Mouse (Mus musculus) kidney, postnatal 14 days (tissue): ENCODE measurements at regions not wholly inside any gene's neighbourhood (a gene's known extent, or its start where the extent isn't known, plus 50 kb on each side); places are given as distances from the start of the nearest gene placed in this dataset.
A peak's percentile ranks its signal among the peaks of the same experiment; 100 is the strongest.

ENCODE experiments used
- DNase-seq: peaks from one replicate; pipeline ENCODE4 v3.0.0; 2022; ENCODE audit warnings: mixed read lengths

GRCm38 (mm10) chr12:77667875-77668204, 429.9 kb downstream of the Fut8 start:
- peak; percentile 72 for DNase-seq

DNA sequence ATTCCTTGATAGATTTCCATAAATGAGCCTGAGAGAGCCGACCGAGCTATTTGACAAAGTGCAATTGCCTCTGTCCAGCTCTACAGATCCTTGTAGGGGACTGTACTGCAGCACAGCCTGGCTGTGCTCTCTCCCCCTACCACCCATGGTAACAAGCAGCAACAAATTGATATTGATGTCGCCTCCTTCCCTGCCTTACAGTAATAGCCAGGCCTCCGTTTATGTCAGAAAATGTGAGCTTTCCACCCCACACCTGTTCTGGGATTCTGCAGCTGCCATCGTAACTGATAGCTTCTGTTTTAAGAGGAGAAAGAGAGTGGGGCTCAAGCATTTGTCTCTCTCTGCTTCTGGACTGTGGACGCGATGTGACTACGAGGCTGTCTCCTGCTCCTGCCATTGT, 432.6 kb downstream of the Fut8 start:
- no peak for DNase-seq

DNA sequence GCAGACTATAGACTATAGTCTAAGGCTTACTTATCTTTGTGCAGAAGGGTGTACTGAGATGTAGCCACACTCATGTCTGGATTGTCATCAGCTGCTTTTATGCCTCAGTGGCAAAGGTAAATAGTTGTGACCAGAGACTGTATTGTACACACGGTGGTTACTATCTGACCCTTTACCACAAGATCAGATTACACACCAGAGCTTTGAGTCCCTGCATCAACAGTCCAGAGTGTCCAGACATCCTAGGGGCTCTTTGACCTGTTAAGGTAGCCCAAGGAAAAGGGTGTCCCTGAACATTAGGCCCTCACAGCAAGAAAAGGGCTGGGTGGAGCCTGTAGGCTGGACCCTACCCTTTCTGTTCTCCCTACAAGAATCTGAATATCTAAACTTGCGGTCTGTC, 436.4 kb downstream of the Fut8 start:
- no peak for DNase-seq

DNA sequence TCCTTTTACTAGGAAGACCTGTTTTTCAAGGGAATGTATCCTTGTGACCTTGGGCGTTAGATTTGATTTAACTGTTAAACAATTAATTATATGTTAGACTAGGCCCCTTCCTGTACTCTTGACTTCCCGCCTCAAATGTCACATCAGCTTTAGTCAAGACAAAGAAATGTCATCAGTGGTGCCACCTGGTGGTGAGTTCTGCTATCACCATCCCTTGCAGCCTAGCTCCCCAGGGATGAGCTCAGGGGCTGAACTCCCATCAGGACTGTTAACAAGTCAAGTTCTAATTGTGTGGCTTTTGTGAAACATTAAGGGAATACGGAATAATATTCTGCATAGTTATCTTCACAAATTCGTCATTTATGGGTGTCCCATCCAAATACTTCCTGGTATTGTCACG, 436.8 kb downstream of the Fut8 start:
- peak; percentile 34 for DNase-seq

GRCm38 (mm10) chr12:77678040-77678439, 440.1 kb downstream of the Fut8 start:
- DNase-seq = no peak

- DNase-seq = no peak
These were observed 456.2 kb downstream of the Fut8 start for GRCm38 (mm10) chr12:77694101-77694500.

DNA sequence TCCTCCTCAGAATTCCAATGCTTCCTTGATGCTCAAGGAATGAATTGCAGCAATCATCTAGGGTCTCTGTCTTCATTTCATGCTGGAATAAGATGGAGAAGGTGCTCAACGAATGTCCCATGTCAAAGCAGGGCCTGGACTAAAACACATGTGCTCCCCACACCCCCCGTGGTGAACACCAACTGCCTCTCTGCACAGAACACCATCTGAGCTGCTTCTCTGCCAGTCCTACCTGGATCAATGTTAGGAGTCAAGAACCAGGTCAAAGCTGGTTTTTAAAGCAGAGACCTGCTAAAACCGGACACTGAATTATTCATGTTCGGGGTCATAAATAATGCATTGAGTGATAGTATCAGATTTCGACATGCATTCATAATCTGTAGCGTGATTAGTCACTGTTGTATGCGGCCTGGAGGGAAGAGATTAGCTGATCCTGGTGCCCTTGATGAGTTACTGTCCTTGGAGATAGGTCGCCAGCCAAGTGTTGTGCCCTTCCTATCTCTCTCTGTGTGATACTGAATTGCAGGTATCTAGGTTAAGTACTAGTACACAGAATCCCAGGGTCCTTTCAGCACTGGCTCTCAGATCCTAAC, 458.2 kb downstream of the Fut8 start:
- no peak for DNase-seq

DNA sequence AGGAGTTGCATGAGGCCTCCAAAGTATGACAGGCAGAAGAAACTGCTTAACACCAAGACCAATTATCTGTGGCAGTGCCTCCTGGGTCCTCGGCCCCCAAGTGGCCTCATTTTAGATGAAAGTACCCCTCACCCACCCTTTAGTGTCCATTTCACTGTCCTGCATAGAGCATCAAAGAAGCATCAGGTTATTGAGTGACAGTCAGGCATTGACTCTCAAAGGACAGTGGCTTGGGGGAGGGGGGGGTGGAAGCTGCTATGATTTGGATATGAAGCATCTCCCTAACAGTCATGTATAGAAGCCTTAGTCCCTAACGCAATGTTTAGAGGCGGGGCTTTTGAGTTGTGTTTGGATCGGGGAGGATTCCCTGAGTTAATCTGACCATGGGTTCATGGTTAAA, 458.7 kb downstream of the Fut8 start:
- DNase-seq = no peak

- no peak for DNase-seq
These were observed 460.2 kb downstream of the Fut8 start for GRCm38 (mm10) chr12:77698088-77698487.

DNA sequence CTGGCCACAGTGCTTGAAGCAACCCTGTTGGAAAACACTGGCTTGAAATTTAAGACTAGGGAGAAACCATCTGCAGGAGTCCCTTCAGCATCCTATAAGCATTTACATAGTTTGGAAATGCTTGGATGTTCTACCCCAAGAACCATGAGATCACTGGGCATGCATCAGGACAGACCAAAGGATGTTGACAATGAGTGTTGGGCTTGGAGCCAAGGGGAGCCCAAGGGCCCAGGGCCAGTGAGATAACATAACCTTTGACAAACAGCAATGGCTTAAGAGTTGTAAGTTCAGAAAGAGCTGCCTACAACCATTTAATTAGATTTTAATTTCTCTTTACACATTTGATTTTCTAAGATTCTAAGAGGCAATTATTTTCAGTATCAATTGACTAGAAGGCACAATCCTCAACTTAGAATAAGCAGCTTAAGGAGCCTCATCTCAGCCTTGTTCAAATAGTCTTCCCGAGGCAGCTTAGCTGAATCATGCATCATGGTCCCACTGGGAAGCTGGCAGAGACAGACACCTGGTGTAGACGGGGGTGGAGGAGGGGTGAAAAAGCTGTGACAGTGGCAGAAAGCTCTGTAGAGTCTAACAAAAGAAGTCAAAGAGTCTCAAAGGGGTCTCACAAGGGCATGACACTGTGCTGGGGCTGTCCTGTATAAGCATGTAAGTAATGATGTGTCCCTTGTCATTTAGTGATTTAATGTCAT, 462.1 kb downstream of the Fut8 start:
- no peak for DNase-seq

GRCm38 (mm10) chr12:77715506-77715905, 477.6 kb downstream of the Fut8 start:
- DNase-seq = no peak

DNA sequence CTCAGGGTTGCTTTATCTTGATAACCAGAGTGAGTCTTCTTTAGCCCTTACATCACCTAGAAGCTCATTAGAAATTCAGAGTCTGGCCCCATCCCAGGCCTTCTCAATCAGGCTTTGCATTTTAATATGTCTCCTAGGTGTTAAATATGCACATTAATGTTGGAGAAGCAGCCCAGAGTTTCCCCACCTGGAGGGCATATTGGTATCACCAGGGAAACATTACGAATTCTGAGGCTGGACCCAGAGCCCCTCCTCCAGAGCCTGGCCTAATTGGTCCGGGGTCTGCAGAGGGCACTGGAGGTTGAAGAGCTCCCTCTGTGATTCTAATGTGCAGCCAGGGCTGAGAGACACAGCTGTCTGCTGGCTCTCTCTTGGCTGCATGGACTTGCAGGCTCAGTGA, 478.1 kb downstream of the Fut8 start:
- no peak for DNase-seq

DNA sequence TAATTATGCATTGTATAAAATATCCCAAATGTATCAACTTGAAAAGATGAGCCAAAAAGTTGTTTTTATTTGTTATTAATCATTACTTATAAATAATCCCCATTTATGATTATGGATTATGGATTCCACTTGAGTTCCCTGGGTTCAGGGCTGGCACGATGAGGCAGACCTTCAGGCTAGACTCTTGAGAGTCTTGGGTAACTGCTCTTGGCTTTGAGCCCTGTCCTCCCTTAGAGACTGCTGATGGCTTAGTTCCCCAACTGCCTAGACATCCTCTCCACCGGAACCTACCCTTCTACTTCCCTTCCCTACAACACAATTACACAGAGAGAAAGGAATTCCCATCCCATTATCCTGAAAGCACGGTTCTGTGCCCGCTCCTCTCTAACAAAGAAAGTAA, 466.3 kb upstream of the Gm6657 start:
- DNase-seq = no peak

- DNase-seq = no peak
These were observed 454.8 kb upstream of the Gm6657 start for GRCm38 (mm10) chr12:77739047-77739760.

DNA sequence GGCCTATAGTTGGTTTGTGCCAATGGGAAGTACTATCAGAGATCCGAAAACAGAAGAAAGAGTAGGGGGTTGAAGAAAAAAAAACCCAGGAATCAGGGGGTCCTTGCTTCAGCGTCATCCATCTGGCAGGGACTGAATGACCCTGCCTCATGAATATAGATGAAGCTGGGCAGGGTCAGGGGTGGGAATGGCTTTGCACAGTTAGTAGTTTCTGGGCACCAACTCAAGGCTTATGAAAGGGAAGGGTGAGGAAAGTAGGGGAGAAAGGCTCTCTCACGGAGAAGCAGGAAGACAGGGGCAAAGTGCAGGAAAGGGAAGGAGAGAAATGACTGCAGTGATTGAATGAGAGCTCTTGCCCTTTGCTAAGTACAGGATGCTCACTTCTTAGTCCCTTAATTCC, 451.3 kb upstream of the Gm6657 start:
- peak; percentile 19 for DNase-seq

- DNase-seq = no peak
These were observed 444.5 kb upstream of the Gm6657 start for GRCm38 (mm10) chr12:77749438-77750007.

- no peak for DNase-seq
These were observed 441.9 kb upstream of the Gm6657 start for GRCm38 (mm10) chr12:77752181-77752580.

DNA sequence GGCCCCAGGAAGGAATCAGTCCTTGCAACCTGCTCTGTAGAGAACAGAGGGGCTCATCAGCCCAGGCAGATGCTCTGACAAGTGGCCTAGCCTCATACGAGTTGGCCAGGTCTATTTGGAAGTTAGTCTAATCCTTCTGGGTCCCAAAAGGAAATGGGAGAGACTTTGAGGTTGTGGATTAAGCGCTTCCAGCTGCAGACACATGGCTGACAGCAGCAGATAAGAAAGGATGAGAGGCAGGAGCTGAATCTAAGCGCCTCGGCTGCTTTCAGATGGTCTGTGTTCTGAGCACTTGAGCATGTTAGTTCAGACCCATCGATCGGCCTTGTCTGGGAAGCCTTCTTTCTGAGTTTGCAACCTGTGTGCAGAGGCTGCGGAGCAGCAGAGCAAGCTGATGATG, 438.0 kb upstream of the Gm6657 start:
- no peak for DNase-seq

DNA sequence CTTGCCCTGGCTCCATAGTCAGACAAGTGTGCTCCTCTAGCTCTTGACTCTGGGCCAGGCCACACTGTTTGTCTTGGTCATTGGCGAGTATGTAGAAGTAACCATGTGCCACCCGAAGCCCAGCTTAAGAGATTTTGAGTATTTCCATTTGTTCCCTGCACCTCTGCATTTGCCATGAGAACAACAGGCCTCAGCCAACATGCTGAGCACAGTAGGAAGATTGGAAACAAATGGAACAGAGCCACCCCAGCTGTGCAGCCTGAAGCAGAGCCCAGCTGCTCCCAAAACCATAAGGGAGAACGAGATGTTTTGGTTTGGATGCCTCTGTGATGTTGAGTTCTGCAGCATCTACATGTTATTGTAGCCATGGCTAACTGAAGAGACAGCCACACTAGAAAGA, 433.1 kb upstream of the Gm6657 start:
- DNase-seq = no peak

GRCm38 (mm10) chr12:77776011-77776546, 418.0 kb upstream of the Gm6657 start:
- DNase-seq = no peak

- DNase-seq = no peak
These were observed 417.3 kb upstream of the Gm6657 start for GRCm38 (mm10) chr12:77776755-77777154.

GRCm38 (mm10) chr12:77780885-77781698, 412.9 kb upstream of the Gm6657 start:
- DNase-seq = peak; percentile 92

DNA sequence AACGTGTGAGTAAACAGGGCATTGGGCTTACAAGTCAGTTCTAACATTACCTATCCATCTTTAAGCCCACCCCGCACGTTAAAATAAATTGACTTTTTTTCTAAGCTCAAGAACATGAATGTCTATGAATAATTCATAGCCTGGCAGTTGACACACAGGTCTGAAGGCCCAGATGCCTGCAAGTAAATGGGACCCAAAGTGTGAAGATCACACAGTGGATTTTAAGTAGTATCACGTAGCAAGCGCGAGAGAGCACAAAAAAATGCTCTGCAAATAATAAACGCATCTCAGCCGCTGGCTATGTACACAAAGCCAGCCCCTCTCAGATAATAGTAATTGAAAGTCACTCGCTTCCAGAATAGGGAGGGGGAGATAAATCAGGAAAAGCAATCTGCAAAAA, 410.1 kb upstream of the Gm6657 start:
- DNase-seq = no peak
